Mouse (Mus musculus) liver, embryonic 14.5 days (tissue): ENCODE measurements at regions not wholly inside any gene's neighbourhood (a gene's known extent, or its start where the extent isn't known, plus 50 kb on each side); places are given as distances from the start of the nearest gene placed in this dataset.

Experiments
- CTCF ChIP-seq: IDR thresholded peaks from 2 replicates; pipeline ENCODE4 v1.5.1; 2016; ENCODE audit warnings: antibody characterized with exemption, low read depth, control low read depth
- EP300 ChIP-seq: IDR thresholded peaks from 2 replicates; pipeline ENCODE4 v1.6.1; 2016; ENCODE audit warnings: antibody characterized with exemption, low read depth

DNA sequence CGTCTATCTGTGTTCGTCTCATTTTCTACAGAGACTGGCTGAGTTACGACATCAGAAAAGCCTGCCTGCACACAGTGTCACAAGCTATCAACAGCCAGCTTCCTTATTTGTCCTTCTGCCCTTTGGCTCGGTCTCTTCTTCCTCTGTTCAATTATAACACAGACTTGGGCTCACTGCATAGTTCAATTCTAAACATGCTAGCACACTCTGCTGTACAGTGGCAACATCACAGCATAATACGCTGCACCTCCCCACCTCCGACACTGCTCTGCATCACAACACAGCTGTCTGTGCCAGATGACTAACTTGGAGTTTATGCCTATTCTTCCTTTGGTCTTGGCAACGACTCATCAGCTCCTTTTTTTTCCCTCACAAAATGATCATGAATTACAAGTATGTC, 111.0 kb downstream of the Cenpw start:
- TF ChIP-seq CTCF (peak; percentile 15; the same call in 1 of the 2 replicates), EP300 (no peak)
